Mouse (Mus musculus) ES-Bruce4 (cell line): ENCODE measurements around the gene Nudt17. TPM values are rescaled to one million over a fixed set of nuclear protein-coding genes. Genes with fewer than 3 reads are reported as not detected.
A peak's percentile ranks its signal among the peaks of the same experiment; 100 is the strongest.

Source experiments
- H3K27ac ChIP-seq: 2 replicates; pipeline ENCODE4 v1.5.1; 2012; ENCODE audit warnings: low read length, inconsistent platforms; ENCODE audit not compliant: insufficient read depth
- H3K27me3 ChIP-seq: 2 replicates; pipeline ENCODE4 v1.6.1; 2012; ENCODE audit warnings: mild to moderate bottlenecking, low read length, inconsistent platforms; ENCODE audit not compliant: control insufficient read depth, poor library complexity, insufficient read depth, severe bottlenecking
- H3K36me3 ChIP-seq: 2 replicates; pipeline ENCODE4 v1.6.1; 2012; ENCODE audit warnings: inconsistent platforms, mild to moderate bottlenecking, low read length, moderate library complexity; ENCODE audit not compliant: control insufficient read depth, poor library complexity, insufficient read depth, severe bottlenecking
- H3K4me1 ChIP-seq: one replicate; pipeline ENCODE4 v1.8.1; 2011; ENCODE audit warnings: low read length; ENCODE audit not compliant: control insufficient read depth, insufficient read depth
- H3K4me3 ChIP-seq: 2 replicates; pipeline ENCODE4 v1.5.1; 2011; ENCODE audit warnings: low read depth, mild to moderate bottlenecking, low read length
- H3K9ac ChIP-seq: 2 replicates; pipeline ENCODE4 v1.6.1; 2012; ENCODE audit warnings: low read depth, mild to moderate bottlenecking, inconsistent platforms; ENCODE audit not compliant: poor library complexity, severe bottlenecking
- H3K9me3 ChIP-seq: replicated peaks from 2 replicates; pipeline ENCODE4 v1.6.1; 2012; ENCODE audit warnings: mild to moderate bottlenecking, low read length, inconsistent platforms; ENCODE audit not compliant: control insufficient read depth, poor library complexity, insufficient read depth, severe bottlenecking
- CTCF ChIP-seq: IDR thresholded peaks from one replicate; pipeline ENCODE4 v1.8.1; 2011; ENCODE audit warnings: low read depth, low read length
- EP300 ChIP-seq: IDR thresholded peaks from 2 replicates; pipeline ENCODE4 v1.6.1; 2011; ENCODE audit warnings: low read depth, low read length; ENCODE audit not compliant: insufficient read depth
- POLR2A ChIP-seq: IDR thresholded peaks from one replicate; pipeline ENCODE4 v1.8.1; 2011; ENCODE audit warnings: low read length; ENCODE audit not compliant: insufficient read depth
- polyA plus RNA-seq: library from polyadenylated mRNA; stranded (reverse); fragments of >200 nt; gene quantifications from 2 replicates; pipeline ENCODE4 v1.2.4, GENCODE M21; 2011; ENCODE audit warnings: low read depth; ENCODE audit not compliant: missing spikeins, insufficient read depth, insufficient read length

Nudt17 gene
- polyA plus RNA-seq, 1 experiment = 9.9 TPM

- Histone ChIP-seq H3K36me3 (no peaks in the 10 kb centered on the region), H3K27me3 (no peaks in the 10 kb centered on the region), H3K27ac (peak overlapping the region; percentile 73), H3K9me3 (no peaks in the 10 kb centered on the region), H3K4me1 (no peaks in the 10 kb centered on the region), H3K9ac (peak overlapping the region; percentile 34), H3K4me3 (peak overlapping the region; percentile 54)
- TF ChIP-seq CTCF = peak; percentile 54
- peak; percentile 85 for TF ChIP-seq EP300
- TF ChIP-seq POLR2A = no peak
Measured at GRCm38 (mm10) chr3:96663432-96664239, 44.7 kb downstream of the Nudt17 start.

- TF ChIP-seq CTCF = no peak
- no peak for TF ChIP-seq EP300
- no peak for TF ChIP-seq POLR2A
- peak overlapping the region; percentile 18; the same call in 1 of the 2 replicates for H3K4me3 ChIP-seq
- H3K4me1 ChIP-seq = no peaks in the 10 kb centered on the region
- H3K27ac ChIP-seq = peak overlapping the region; percentile 35
- no peaks in the 10 kb centered on the region for H3K9me3 ChIP-seq
- H3K36me3 ChIP-seq = no peaks in the 10 kb centered on the region
- peak overlapping the region; percentile 34 for H3K9ac ChIP-seq
- H3K27me3 ChIP-seq = no peaks in the 10 kb centered on the region
Measured at GRCm38 (mm10) chr3:96662731-96663316, 45.5 kb downstream of the Nudt17 start.

GRCm38 (mm10) chr3:96660901-96661300 lies 47.5 kb downstream of the Nudt17 start:
- no peaks in the 10 kb centered on the region for H3K27me3 ChIP-seq
- H3K9me3 ChIP-seq = no peaks in the 10 kb centered on the region
- no peaks in the 10 kb centered on the region for H3K36me3 ChIP-seq
- H3K27ac ChIP-seq = no peak overlapping the region
- no peaks in the 10 kb centered on the region for H3K4me1 ChIP-seq
- no peak for TF ChIP-seq POLR2A
- TF ChIP-seq CTCF = no peak
- no peak for TF ChIP-seq EP300
- no peak overlapping the region for H3K4me3 ChIP-seq
- H3K9ac ChIP-seq = no peak overlapping the region

Other genes starting within 250 kb of the Nudt17 start
- gene Hfe2, start 183.4 kb downstream of the Nudt17 start, polyA plus RNA-seq = 0.88 and 1.2 TPM in 2 replicates
- 450 and 464 TPM in 2 replicates for gene Txnip, start 150.6 kb downstream of the Nudt17 start, polyA plus RNA-seq
- gene Gm16253, start 131.6 kb downstream of the Nudt17 start, polyA plus RNA-seq = 1.1 and 1.7 TPM in 2 replicates
- gene Polr3gl, start 114.4 kb downstream of the Nudt17 start, polyA plus RNA-seq = 16.2 and 22.8 TPM in 2 replicates
- 0.31 and 0.43 TPM in 2 replicates for gene Ankrd34a, start 111.9 kb downstream of the Nudt17 start, polyA plus RNA-seq
- gene Lix1l, start 107.4 kb downstream of the Nudt17 start, polyA plus RNA-seq = 2.5 and 3.1 TPM in 2 replicates
- 325 and 344 TPM in 2 replicates for gene Rbm8a, start 78.6 kb downstream of the Nudt17 start, polyA plus RNA-seq
- gene Pex11b, start 73.2 kb downstream of the Nudt17 start, polyA plus RNA-seq = 21.4 and 22.3 TPM in 2 replicates
- gene Gm42957, start 73.1 kb downstream of the Nudt17 start, polyA plus RNA-seq = 0.35 TPM in 1 of 2 replicates, not detected in the other
- 0.43 and 1.1 TPM in 2 replicates for gene Itga10, start 63.0 kb downstream of the Nudt17 start, polyA plus RNA-seq
- 3.5 and 3.7 TPM in 2 replicates for gene Ankrd35, start 38.4 kb downstream of the Nudt17 start, polyA plus RNA-seq
- 31.8 and 42.1 TPM in 2 replicates for gene Pias3, start 12.2 kb downstream of the Nudt17 start, polyA plus RNA-seq
- gene Polr3c, start 19.1 kb upstream of the Nudt17 start, polyA plus RNA-seq = 43.0 and 46.6 TPM in 2 replicates
- gene Rnf115, start 19.1 kb upstream of the Nudt17 start, polyA plus RNA-seq = 49.9 and 52.3 TPM in 2 replicates
- 2.4 and 3.2 TPM in 2 replicates for gene Pdzk1, start 120.7 kb upstream of the Nudt17 start, polyA plus RNA-seq
- not detected in 2 replicates for gene Cd160, start 120.8 kb upstream of the Nudt17 start, polyA plus RNA-seq
- not detected in 2 replicates for gene Gja5, start 196.1 kb upstream of the Nudt17 start, polyA plus RNA-seq
- 31.2 and 35.6 TPM in 2 replicates for gene Gpr89, start 196.8 kb upstream of the Nudt17 start, polyA plus RNA-seq
- not detected in 2 replicates for gene Gja8, start 217.5 kb upstream of the Nudt17 start, polyA plus RNA-seq